Mouse (Mus musculus): ENCODE results near the gene D430042O09Rik. TPM values are rescaled to one million over a fixed set of nuclear protein-coding genes. Genes with fewer than 3 reads are reported as not detected.

D430042O09Rik gene
- polyA plus RNA-seq (2012; fragmentation: generic; extraction: Trizol), result 3.7 TPM
- long read RNA-seq, experiment 1, result 0 reads
- long read RNA-seq, experiment 2, full-length matches to known transcripts, result 6 of 17 reads
- long read RNA-seq, experiment 2, partial matches to known transcripts, result 5 of 17 reads
- long read RNA-seq, experiment 2, other reads (novel, unspliced or antisense), result 6 of 17 reads

- Histone ChIP-seq H3K79me3 (ENCODE audit: low read depth) (peaks cover 36% of the 10 kb centered on the region), H3K27me3 (ENCODE audit: control insufficient read depth, insufficient read depth, insufficient read length) (no peaks in the 10 kb centered on the region), H3K4me3 (ENCODE audit: insufficient read depth, poor library complexity, severe bottlenecking) (peak within 1 kb of the TSS; percentile 79), H3K79me2 (ENCODE audit: control insufficient read depth, insufficient read depth) (peaks cover 55% of the 10 kb centered on the region), H3ac (ENCODE audit: control insufficient read depth, insufficient read length, low read depth) (peak within 1 kb of the TSS; percentile 90), H3K36me3 (ENCODE audit: control insufficient read depth, insufficient read depth) (peaks cover 16% of the 10 kb centered on the region)
- TF ChIP-seq MYOG (IDR thresholded peaks at IDR 0.05; ENCODE audit: control insufficient read depth, extremely low read depth, insufficient read length), result no peak
- TF ChIP-seq MYOD1 (IDR thresholded peaks at IDR 0.05; ENCODE audit: control insufficient read depth, insufficient read length, low read depth), result no peak
- no peak for TF ChIP-seq CTCF (IDR thresholded peaks at IDR 0.05; ENCODE audit: control insufficient read depth, insufficient read depth, insufficient read length)
- TF ChIP-seq CEBPB (IDR thresholded peaks at IDR 0.05; ENCODE audit: low read depth), result no peak
- no peak for TF ChIP-seq FOSL1 (IDR thresholded peaks at IDR 0.05; ENCODE audit: insufficient read depth, low read length, poor library complexity, severe bottlenecking)
- TF ChIP-seq USF1 (IDR thresholded peaks at IDR 0.05; ENCODE audit: low read depth), result no peak
- no peak for TF ChIP-seq MAX (IDR thresholded peaks at IDR 0.05)
These were observed at the start of gene D430042O09Rik, which contains the start of gene Gtf3c1 for GRCm38 (mm10) chr7:125707593-125708022. D430042O09Rik (plus strand) TSS chr7:125707888. Gtf3c1 (minus strand) TSS chr7:125707780.

- H3K36me3 ChIP-seq (ENCODE audit: control insufficient read depth, insufficient read depth), result peaks cover 60% of the 10 kb centered on the region
These were observed 44.0 kb upstream of the D430042O09Rik start for GRCm38 (mm10) chr7:125663654-125664053.

GRCm38 (mm10) chr7:125670865-125671264 is 36.8 kb upstream of the D430042O09Rik start:
- peaks cover 77% of the 10 kb centered on the region for H3K36me3 ChIP-seq (ENCODE audit: control insufficient read depth, insufficient read depth)
- H3K79me3 ChIP-seq (ENCODE audit: low read depth), result no peaks in the 10 kb centered on the region
- TF ChIP-seq MYOD1 (IDR thresholded peaks at IDR 0.05; ENCODE audit: control insufficient read depth, insufficient read length, low read depth) (no peak), USF1 (IDR thresholded peaks at IDR 0.05; ENCODE audit: low read depth) (no peak), FOSL1 (IDR thresholded peaks at IDR 0.05; ENCODE audit: insufficient read depth, low read length, poor library complexity, severe bottlenecking) (no peak), MYOG (IDR thresholded peaks at IDR 0.05; ENCODE audit: control insufficient read depth, extremely low read depth, insufficient read length) (no peak), MAX (IDR thresholded peaks at IDR 0.05) (no peak), CEBPB (IDR thresholded peaks at IDR 0.05; ENCODE audit: low read depth) (no peak), CTCF (IDR thresholded peaks at IDR 0.05; ENCODE audit: control insufficient read depth, insufficient read depth, insufficient read length) (no peak)
- H3K4me3 ChIP-seq (ENCODE audit: insufficient read depth, poor library complexity, severe bottlenecking), result no peak overlapping the region
- no peak overlapping the region for H3ac ChIP-seq (ENCODE audit: control insufficient read depth, insufficient read length, low read depth)
- no peaks in the 10 kb centered on the region for H3K27me3 ChIP-seq (ENCODE audit: control insufficient read depth, insufficient read depth, insufficient read length)
- H3K79me2 ChIP-seq (ENCODE audit: control insufficient read depth, insufficient read depth), result no peaks in the 10 kb centered on the region

More at GRCm38 (mm10) chr7:125663654-125664053, 44.0 kb upstream of the D430042O09Rik start:
- H3K79me2 ChIP-seq (ENCODE audit: control insufficient read depth, insufficient read depth), result no peaks in the 10 kb centered on the region
- no peak overlapping the region for H3K4me3 ChIP-seq (ENCODE audit: insufficient read depth, poor library complexity, severe bottlenecking)
- H3K27me3 ChIP-seq (ENCODE audit: control insufficient read depth, insufficient read depth, insufficient read length), result no peaks in the 10 kb centered on the region
- TF ChIP-seq FOSL1 (IDR thresholded peaks at IDR 0.05; ENCODE audit: insufficient read depth, low read length, poor library complexity, severe bottlenecking) (no peak), CTCF (IDR thresholded peaks at IDR 0.05; ENCODE audit: control insufficient read depth, insufficient read depth, insufficient read length) (no peak), USF1 (IDR thresholded peaks at IDR 0.05; ENCODE audit: low read depth) (no peak), MYOG (IDR thresholded peaks at IDR 0.05; ENCODE audit: control insufficient read depth, extremely low read depth, insufficient read length) (no peak), MAX (IDR thresholded peaks at IDR 0.05) (no peak), MYOD1 (IDR thresholded peaks at IDR 0.05; ENCODE audit: control insufficient read depth, insufficient read length, low read depth) (no peak), CEBPB (IDR thresholded peaks at IDR 0.05; ENCODE audit: low read depth) (no peak)
- no peaks in the 10 kb centered on the region for H3K79me3 ChIP-seq (ENCODE audit: low read depth)
- no peak overlapping the region for H3ac ChIP-seq (ENCODE audit: control insufficient read depth, insufficient read length, low read depth)

GRCm38 (mm10) chr7:125671396-125671795 is 36.3 kb upstream of the D430042O09Rik start:
- H3K36me3 ChIP-seq (ENCODE audit: control insufficient read depth, insufficient read depth), result peaks cover 72% of the 10 kb centered on the region

DNA sequence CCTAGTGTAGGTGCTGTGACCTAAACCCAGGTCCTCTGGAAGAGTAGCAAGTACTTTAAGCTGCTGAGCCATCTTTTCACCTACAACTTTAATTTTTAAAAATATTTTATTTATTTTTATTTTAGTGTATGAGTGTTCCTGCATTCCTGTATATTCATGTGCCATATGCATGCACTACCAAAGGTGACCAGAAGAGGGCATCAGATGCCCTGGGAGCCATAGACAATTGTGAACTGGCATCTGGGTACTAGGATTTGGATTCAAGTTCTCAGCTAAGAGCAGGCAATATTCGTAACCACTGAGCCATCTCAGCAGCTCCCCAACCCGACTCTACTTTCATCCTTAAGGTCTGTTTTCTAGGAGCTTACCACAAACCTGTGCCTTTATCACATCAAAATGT is 32.8 kb upstream of the D430042O09Rik start:
- no peak overlapping the region for H3K4me3 ChIP-seq (ENCODE audit: insufficient read depth, poor library complexity, severe bottlenecking)
- no peak overlapping the region for H3ac ChIP-seq (ENCODE audit: control insufficient read depth, insufficient read length, low read depth)
- no peaks in the 10 kb centered on the region for H3K79me3 ChIP-seq (ENCODE audit: low read depth)
- H3K79me2 ChIP-seq (ENCODE audit: control insufficient read depth, insufficient read depth), result no peaks in the 10 kb centered on the region
- no peaks in the 10 kb centered on the region for H3K27me3 ChIP-seq (ENCODE audit: control insufficient read depth, insufficient read depth, insufficient read length)
- peaks cover 72% of the 10 kb centered on the region for H3K36me3 ChIP-seq (ENCODE audit: control insufficient read depth, insufficient read depth)
- no peak for TF ChIP-seq CTCF (IDR thresholded peaks at IDR 0.05; ENCODE audit: control insufficient read depth, insufficient read depth, insufficient read length)
- TF ChIP-seq CEBPB (IDR thresholded peaks at IDR 0.05; ENCODE audit: low read depth), result no peak
- TF ChIP-seq MYOG (IDR thresholded peaks at IDR 0.05; ENCODE audit: control insufficient read depth, extremely low read depth, insufficient read length), result no peak
- no peak for TF ChIP-seq MAX (IDR thresholded peaks at IDR 0.05)
- no peak for TF ChIP-seq FOSL1 (IDR thresholded peaks at IDR 0.05; ENCODE audit: insufficient read depth, low read length, poor library complexity, severe bottlenecking)
- TF ChIP-seq USF1 (IDR thresholded peaks at IDR 0.05; ENCODE audit: low read depth), result no peak
- TF ChIP-seq MYOD1 (IDR thresholded peaks at IDR 0.05; ENCODE audit: control insufficient read depth, insufficient read length, low read depth), result no peak

More at GRCm38 (mm10) chr7:125671396-125671795, 36.3 kb upstream of the D430042O09Rik start:
- Histone ChIP-seq H3K79me3 (ENCODE audit: low read depth) (no peaks in the 10 kb centered on the region), H3K79me2 (ENCODE audit: control insufficient read depth, insufficient read depth) (no peaks in the 10 kb centered on the region), H3K27me3 (ENCODE audit: control insufficient read depth, insufficient read depth, insufficient read length) (no peaks in the 10 kb centered on the region), H3ac (ENCODE audit: control insufficient read depth, insufficient read length, low read depth) (no peak overlapping the region), H3K4me3 (ENCODE audit: insufficient read depth, poor library complexity, severe bottlenecking) (no peak overlapping the region)
- TF ChIP-seq MYOD1 (IDR thresholded peaks at IDR 0.05; ENCODE audit: control insufficient read depth, insufficient read length, low read depth), result no peak
- no peak for TF ChIP-seq CEBPB (IDR thresholded peaks at IDR 0.05; ENCODE audit: low read depth)
- no peak for TF ChIP-seq USF1 (IDR thresholded peaks at IDR 0.05; ENCODE audit: low read depth)
- TF ChIP-seq CTCF (IDR thresholded peaks at IDR 0.05; ENCODE audit: control insufficient read depth, insufficient read depth, insufficient read length), result no peak
- no peak for TF ChIP-seq MAX (IDR thresholded peaks at IDR 0.05)
- no peak for TF ChIP-seq FOSL1 (IDR thresholded peaks at IDR 0.05; ENCODE audit: insufficient read depth, low read length, poor library complexity, severe bottlenecking)
- no peak for TF ChIP-seq MYOG (IDR thresholded peaks at IDR 0.05; ENCODE audit: control insufficient read depth, extremely low read depth, insufficient read length)
